Mouse (Mus musculus) stomach, postnatal 0 days (tissue): ENCODE data around the gene Nqo2. TPM values are rescaled to one million over a fixed set of nuclear protein-coding genes. Genes with fewer than 3 reads are reported as not detected.

ENCODE experiments used
- ATAC-seq: fragments of 200-750 bp; cut with Nextera tagmentation; 2 replicates; pipeline ENCODE4 v1.8.0; 2017; ENCODE audit not compliant: low FRiP score, low TSS enrichment
- DNase-seq: peaks from one replicate; pipeline ENCODE4 v3.0.0-alpha.2; 2016; ENCODE audit warnings: low spot score
- H3K27ac ChIP-seq: fragments of 300-500 bp; sonication (generic); replicated peaks from 2 replicates; pipeline ENCODE4 v1.5.1; 2014; ENCODE audit warnings: mild to moderate bottlenecking, control low read depth
- H3K27me3 ChIP-seq: fragments of 300-500 bp; sonication (generic); 2 replicates; pipeline ENCODE4 v1.6.1; 2014; ENCODE audit warnings: low read length; ENCODE audit not compliant: control insufficient read depth, insufficient read depth
- H3K36me3 ChIP-seq: fragments of 300-500 bp; sonication (generic); 2 replicates; pipeline ENCODE4 v1.6.1; 2014; ENCODE audit warnings: low read length, mixed read lengths; ENCODE audit not compliant: control insufficient read depth, insufficient read depth
- H3K4me1 ChIP-seq: fragments of 300-500 bp; sonication (generic); replicated peaks from 2 replicates; pipeline ENCODE4 v1.6.1; 2014; ENCODE audit warnings: antibody characterized with exemption; ENCODE audit not compliant: control insufficient read depth, insufficient read depth
- H3K4me2 ChIP-seq: fragments of 300-500 bp; sonication (generic); replicated peaks from 2 replicates; pipeline ENCODE4 v1.6.1; 2014; ENCODE audit warnings: low read depth, mild to moderate bottlenecking, control low read depth, moderate library complexity
- H3K4me3 ChIP-seq: fragments of 300-500 bp; sonication (generic); 2 replicates; pipeline ENCODE4 v1.5.1; 2014; ENCODE audit warnings: low read depth, low read length, control low read depth
- H3K9ac ChIP-seq: fragments of 300-500 bp; sonication (generic); 2 replicates; pipeline ENCODE4 v1.6.1; 2014; ENCODE audit warnings: mild to moderate bottlenecking, low read length, control low read depth, mixed read lengths
- H3K9me3 ChIP-seq: fragments of 300-500 bp; sonication (generic); 2 replicates; pipeline ENCODE4 v1.6.1; 2016; ENCODE audit warnings: low read length; ENCODE audit not compliant: control insufficient read depth
- CTCF ChIP-seq: IDR thresholded peaks from 2 replicates; pipeline ENCODE4 v1.5.1; 2016; ENCODE audit warnings: antibody characterized with exemption, low read depth, mild to moderate bottlenecking, moderate library complexity
- EP300 ChIP-seq: optimal IDR thresholded peaks from 2 replicates; pipeline ENCODE3; 2016; ENCODE audit warnings: antibody characterized with exemption
- WGBS: fragments of 180-500 bp; shearing (Covaris S2); extraction: QIAGEN DNeasy Blood & Tissue Kit; methylation state at CpG from one replicate; pipeline ENCODE4 v1.1.7; 2014; 5-methylcytosine and 5-hydroxymethylcytosine counted together
- polyA plus RNA-seq: library from polyadenylated mRNA; unstranded; fragments of >200 nt; fragmentation: Nextera tagmentation; extraction: Ambion mirVana; gene quantifications from 2 replicates; pipeline ENCODE4 v1.2.1, GENCODE M21; 2015

The Nqo2 gene
- polyA plus RNA-seq, 1 experiment from 2014 or later = 13.9 TPM

DNA sequence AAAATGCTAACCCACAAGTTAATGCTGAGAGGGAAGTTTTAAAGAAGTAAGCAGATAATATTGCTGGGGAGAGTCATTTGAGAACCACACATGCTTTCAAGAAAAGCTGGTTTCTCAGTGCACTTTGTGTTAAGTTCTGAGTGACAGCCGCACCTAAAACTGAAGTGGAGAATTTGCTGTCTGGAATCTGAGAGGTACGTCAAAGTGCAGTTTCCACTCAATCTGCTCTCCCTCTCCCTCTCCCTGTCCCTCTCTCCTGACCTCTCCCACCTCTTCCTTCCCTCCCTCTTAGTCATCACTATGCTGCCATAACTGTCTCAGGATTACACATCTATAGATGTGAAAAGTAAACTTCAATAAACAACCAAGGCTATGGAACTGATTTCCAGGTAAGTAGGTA lies 57.5 kb downstream of the Nqo2 start:
- WGBS = 76% methylated on average over 2 of the region's 2 CpGs
- ATAC-seq (no peak), DNase-seq (no peak)
- Histone ChIP-seq H3K27me3 (no peaks in the 10 kb centered on the region), H3K4me3 (no peak overlapping the region), H3K36me3 (peaks cover 31% of the 10 kb centered on the region), H3K9me3 (no peaks in the 10 kb centered on the region), H3K27ac (no peak overlapping the region), H3K4me1 (no peaks in the 10 kb centered on the region), H3K4me2 (no peak overlapping the region), H3K9ac (no peak overlapping the region)
- TF ChIP-seq EP300 (no peak), CTCF (no peak)

DNA sequence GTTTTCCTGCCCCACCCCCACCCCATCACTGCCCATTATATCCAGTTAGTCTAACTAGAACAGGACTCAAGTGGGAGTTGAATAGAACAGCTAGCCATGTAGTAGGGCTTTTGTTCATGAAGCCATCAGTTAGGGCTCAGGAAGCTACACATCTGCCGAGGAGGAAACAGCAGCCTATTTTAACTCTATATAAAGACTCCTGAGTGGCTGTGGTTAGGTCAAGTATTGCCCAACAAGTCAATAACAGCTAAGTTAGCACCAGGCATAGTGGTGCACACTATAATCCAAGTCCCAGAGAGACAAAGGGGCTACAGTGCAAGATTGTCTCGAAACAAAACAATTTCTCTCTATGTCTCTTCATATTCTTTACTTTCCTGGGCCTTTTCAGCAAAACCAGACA lies 67.6 kb downstream of the Nqo2 start:
- ATAC-seq (no peak), DNase-seq (no peak)
- Histone ChIP-seq H3K4me3 (no peak overlapping the region), H3K4me1 (no peaks in the 10 kb centered on the region), H3K27me3 (no peaks in the 10 kb centered on the region), H3K27ac (no peak overlapping the region), H3K9ac (no peak overlapping the region), H3K4me2 (no peak overlapping the region), H3K36me3 (peaks cover 33% of the 10 kb centered on the region), H3K9me3 (no peaks in the 10 kb centered on the region)
- 67% methylated on average over 2 of the region's 2 CpGs for WGBS
- TF ChIP-seq CTCF (no peak), EP300 (no peak)

DNA sequence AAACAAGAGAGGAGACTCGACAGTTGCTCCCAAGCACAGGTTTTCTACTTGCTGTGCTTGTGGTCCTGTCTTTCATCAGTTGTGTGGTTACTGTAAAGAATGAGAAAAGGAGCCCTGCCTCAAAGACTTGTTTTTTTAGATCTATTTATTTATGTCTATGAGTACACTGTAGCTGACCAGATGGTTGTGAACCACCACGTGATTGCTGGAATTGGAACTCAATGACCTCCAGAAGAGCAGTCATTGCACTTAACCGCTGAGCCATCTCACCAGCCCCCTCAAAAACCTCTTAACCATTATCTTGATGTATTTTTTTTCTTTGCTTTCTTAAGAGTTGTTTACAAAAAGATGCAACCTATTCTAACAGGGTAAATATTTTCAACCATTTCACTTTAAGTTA lies 70.9 kb downstream of the Nqo2 start:
- H3K4me1 ChIP-seq = no peaks in the 10 kb centered on the region

DNA sequence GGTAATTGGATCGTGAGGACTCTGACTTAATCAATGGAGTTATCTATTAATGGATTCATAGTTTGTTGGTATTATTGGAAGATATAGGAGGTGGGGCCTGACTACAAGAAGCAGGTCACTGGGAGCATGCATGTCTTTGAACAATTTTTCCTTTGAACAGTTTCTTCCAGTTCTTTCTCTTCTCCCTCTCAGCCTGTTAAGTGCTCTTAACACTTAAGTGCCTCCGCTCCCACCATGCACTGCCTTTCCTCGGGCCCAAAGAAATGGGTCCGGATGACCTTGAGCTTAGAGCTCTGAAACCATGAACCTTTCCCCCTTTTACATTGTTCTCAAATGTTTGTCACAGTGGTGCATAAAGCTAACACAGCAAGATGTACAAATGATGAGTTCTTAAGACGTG lies 72.2 kb downstream of the Nqo2 start:
- H3K27me3 ChIP-seq = no peaks in the 10 kb centered on the region
- no peak for DNase-seq
- H3K9me3 ChIP-seq = no peaks in the 10 kb centered on the region
- H3K4me1 ChIP-seq = no peaks in the 10 kb centered on the region
- 85% methylated on average over 5 of the region's 5 CpGs for WGBS
- TF ChIP-seq EP300 = no peak
- no peak for TF ChIP-seq CTCF
- H3K9ac ChIP-seq = no peak overlapping the region; the same call in 1 of the 2 replicates
- H3K4me3 ChIP-seq = no peak overlapping the region
- H3K27ac ChIP-seq = no peak overlapping the region
- no peak for ATAC-seq
- no peak overlapping the region for H3K4me2 ChIP-seq
- H3K36me3 ChIP-seq = peaks cover 13% of the 10 kb centered on the region

More for the DNA sequence above, 70.9 kb downstream of the Nqo2 start:
- Histone ChIP-seq H3K27ac (no peak overlapping the region), H3K4me2 (no peak overlapping the region), H3K36me3 (peaks cover 21% of the 10 kb centered on the region), H3K27me3 (no peaks in the 10 kb centered on the region), H3K4me3 (no peak overlapping the region), H3K9me3 (no peaks in the 10 kb centered on the region), H3K9ac (no peak overlapping the region)
- no peak for ATAC-seq
- DNase-seq = no peak
- 67% methylated on average over 3 of the region's 3 CpGs for WGBS
- TF ChIP-seq CTCF (no peak), EP300 (no peak)

DNA sequence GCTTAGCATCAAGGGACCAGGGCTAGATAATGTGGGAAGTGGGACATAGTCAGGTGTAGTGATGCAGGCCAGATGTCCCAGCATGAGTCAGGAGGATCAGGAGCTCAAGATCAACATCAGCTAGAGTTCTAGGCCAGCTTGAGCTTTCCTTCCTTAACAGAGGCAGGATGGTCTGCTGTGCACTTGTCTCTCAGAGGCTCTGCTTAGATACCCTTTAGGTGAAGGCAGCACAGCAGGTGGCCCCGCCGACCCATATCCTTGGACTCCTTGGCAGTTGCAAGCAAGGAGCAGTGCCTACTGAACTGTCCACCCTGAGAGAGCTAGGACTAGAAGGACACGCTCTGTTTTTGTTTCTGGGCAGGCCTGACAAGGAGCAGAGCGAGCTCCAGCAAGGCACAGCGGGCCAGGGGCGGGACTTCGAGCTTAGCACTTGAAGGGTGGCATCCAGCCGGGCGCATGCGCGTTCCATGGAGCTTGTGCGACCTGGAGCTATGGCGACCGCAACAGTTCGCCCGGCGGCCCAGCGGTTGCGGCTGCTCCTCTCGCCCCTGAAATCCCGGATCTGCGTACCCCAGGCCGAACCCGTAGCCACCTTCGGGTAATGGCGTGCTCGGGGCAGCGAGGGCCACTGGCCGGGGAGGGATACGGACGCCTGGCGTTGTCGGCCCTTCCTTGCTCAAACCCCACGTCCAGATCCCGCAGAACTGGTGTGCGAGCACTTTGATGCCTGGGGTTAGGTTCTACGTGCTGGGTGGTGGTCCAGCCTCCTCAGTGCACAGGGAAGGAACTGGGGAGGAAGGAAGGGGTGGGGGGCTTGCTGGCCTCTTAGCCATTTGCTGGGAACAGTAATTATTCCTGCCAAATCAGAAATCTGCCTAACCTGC lies 72.9 kb downstream of the Nqo2 start, which contains the start of gene Bphl:
TSS of gene Bphl (plus strand) at position 426 of the 884 bp plus-strand sequence.
- TF ChIP-seq EP300 = no peak
- TF ChIP-seq CTCF = no peak
- H3K9me3 ChIP-seq = no peaks in the 10 kb centered on the region
- H3K9ac ChIP-seq = peak within 1 kb of the TSS; percentile 91
- under 1% methylated on average over 35 of the region's 37 CpGs for WGBS
- H3K27me3 ChIP-seq = no peaks in the 10 kb centered on the region
- ATAC-seq (peak; percentile 93), DNase-seq (peak; percentile 93)
- H3K36me3 ChIP-seq = peaks cover 11% of the 10 kb centered on the region
- H3K4me2 ChIP-seq = peak within 1 kb of the TSS; percentile 83
- peak within 1 kb of the TSS; percentile 82 for H3K27ac ChIP-seq
- peak within 1 kb of the TSS; percentile 86 for H3K4me3 ChIP-seq
- H3K4me1 ChIP-seq = no peaks in the 10 kb centered on the region

DNA sequence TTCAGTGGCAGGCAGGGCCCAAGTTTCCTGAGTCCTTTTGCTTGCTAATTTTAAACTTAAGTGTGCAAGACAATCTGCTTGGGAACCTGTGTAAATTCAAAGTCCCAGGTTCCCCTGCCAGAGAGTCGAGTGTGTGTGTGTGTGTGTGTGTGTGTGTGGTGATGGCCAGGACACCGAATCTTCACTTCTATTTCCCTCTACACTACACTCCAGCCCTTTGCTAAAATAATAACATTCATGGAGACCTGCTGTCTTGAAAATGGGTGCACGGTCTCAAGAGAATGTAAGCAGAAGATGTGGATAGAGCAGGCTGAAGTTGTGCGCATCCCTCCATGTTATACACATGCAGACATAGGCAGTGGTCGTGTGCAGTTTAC lies 73.6 kb downstream of the Nqo2 start:
- TF ChIP-seq EP300 (no peak), CTCF (no peak)
- DNase-seq = no peak

More for the DNA sequence above, 73.6 kb downstream of the Nqo2 start:
- Histone ChIP-seq H3K9ac (peak overlapping the region; percentile 91), H3K9me3 (no peaks in the 10 kb centered on the region), H3K27ac (peak overlapping the region; percentile 82), H3K36me3 (peaks cover 8% of the 10 kb centered on the region), H3K27me3 (no peaks in the 10 kb centered on the region), H3K4me2 (peak overlapping the region; percentile 83), H3K4me1 (no peaks in the 10 kb centered on the region), H3K4me3 (peak overlapping the region; percentile 86)
- ATAC-seq = no peak
- 32% methylated on average over 5 of the region's 5 CpGs for WGBS

Other genes starting within 250 kb of the Nqo2 start
- not detected in 2 replicates for gene Serpinb6e, start 121.3 kb upstream of the Nqo2 start, polyA plus RNA-seq
- gene Serpinb6c, start 59.0 kb upstream of the Nqo2 start, polyA plus RNA-seq = 0.15 and 0.21 TPM in 2 replicates
- 13.2 and 13.5 TPM in 2 replicates for gene Ripk1, start 37.7 kb downstream of the Nqo2 start, polyA plus RNA-seq
- 82.7 and 83.1 TPM in 2 replicates for gene Serpinb6a, start 38.1 kb downstream of the Nqo2 start, polyA plus RNA-seq
- 36.9 and 37.2 TPM in 2 replicates for gene Bphl, start 72.9 kb downstream of the Nqo2 start, polyA plus RNA-seq
- 187 and 196 TPM in 2 replicates for gene Tubb2a, start 113.3 kb downstream of the Nqo2 start, polyA plus RNA-seq
- 13.4 and 14.6 TPM in 2 replicates for gene Tubb2b, start 165.8 kb downstream of the Nqo2 start, polyA plus RNA-seq
- 60.9 and 71.1 TPM in 2 replicates for gene Psmg4, start 198.3 kb downstream of the Nqo2 start, polyA plus RNA-seq